Mouse (Mus musculus) thymus, postnatal 36 days (tissue): ENCODE measurements at regions not wholly inside any gene's neighbourhood (a gene's known extent, or its start where the extent isn't known, plus 50 kb on each side); places are given as distances from the start of the nearest gene placed in this dataset.

Experiments used
- DNase-seq, 2 experiments: peaks; one replicate each; pipeline ENCODE4 v3.0.0; 2022; ENCODE audit warnings: mixed read lengths in 2 of 2

DNA sequence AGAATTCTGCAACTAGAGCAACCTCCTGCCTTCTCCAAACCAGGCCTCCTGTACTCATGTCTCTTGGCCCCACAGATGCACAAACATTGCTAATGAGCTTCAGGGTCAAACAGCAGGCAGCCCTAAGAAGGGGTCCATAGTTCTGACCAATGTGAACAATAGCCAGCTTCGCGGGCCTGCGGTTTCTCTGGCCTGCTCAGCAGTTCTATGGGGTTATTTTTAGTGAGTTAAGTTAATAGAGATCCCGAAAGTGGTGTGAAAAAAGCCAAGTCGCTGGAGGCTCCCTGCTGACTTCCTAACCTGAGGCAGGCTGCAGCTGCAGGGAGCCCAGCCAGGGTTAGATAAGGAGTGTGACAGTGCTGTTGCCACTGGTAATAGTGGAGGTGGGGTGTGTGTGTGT, 106.6 kb downstream of the Pdcd6ip start:
- no peak for DNase-seq

DNA sequence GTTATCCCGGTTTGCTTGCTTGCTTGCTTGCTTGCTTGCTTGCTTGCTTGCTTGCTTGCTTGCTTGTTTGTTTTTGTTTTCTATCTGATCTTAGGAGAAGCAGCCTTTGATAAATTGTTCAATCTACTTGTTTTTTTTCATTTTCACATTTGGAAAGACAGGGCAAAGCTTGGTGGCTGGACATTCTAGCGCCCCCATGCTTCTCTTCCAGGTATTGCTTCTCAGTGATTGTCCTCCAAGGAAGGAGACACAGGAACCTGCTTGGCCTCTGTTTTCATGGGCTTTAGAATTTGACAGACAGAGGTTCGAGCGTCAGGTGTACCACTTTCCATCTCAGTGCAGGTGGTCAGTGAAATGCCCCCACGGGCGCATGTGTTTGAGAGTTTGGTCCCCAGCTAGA, 120.8 kb downstream of the Pdcd6ip start:
- DNase-seq, result no peak

DNA sequence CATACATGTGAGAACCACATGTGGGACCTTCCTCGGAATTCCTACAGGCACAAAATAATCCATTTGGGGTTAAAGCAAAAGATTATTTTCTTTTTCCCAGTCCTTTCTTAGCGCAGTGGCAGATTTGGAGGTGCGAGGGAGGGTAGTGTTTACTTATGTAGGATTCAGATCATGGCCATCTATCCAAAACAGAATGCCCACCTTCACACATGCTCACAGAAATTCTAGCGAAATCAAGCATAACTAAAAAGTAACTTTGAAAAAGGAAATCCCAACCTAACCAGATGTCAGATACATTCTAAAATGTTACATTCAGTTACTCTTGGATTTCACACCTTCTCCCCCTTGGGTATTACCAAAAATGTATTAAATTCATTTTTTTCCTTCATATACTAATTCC, 121.6 kb downstream of the Pdcd6ip start:
- DNase-seq, result no peak

DNA sequence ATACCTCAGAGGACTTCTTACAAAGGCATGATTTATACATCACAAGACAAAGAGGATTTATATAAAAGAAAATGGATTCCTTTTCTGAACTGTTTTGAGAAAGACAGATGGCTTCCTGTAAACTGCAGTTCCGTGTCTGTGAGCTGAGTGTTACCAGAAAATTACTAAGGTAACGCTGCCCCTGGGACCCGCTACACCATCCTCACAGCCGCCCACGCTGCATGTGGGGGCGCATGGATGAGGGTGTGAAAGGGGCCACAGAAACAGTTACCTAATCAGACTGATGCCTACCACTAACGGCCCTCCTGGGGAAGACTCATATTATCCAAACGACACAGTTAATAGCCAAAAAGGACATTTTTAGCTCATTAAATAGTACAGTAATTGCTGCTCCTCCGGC, 129.8 kb downstream of the Pdcd6ip start:
- DNase-seq, result no peak

DNA sequence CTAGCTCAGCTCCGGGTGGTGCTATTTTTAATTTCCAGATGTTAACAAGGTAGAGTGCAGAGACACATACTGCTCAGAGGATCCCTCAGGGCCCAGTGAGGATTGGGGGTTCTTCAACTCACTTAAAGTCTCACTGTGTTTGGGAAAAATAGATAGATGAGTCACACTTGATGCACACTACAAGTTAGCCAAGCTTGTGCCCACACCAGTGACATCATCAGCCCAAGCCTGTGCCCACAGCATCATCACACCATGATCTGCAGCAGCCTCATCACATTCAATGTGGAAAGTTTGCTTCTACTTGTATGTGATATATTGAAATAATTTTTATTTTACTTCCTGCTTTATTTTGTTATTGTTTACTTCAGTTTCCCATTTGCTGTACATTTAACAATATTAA, 139.2 kb downstream of the Pdcd6ip start:
- no peak for DNase-seq

GRCm38 (mm10) chr9:113567705-113568104, 140.4 kb downstream of the Pdcd6ip start:
- no peak for DNase-seq

GRCm38 (mm10) chr9:113566620-113567019, 141.4 kb downstream of the Pdcd6ip start:
- DNase-seq, result no peak

GRCm38 (mm10) chr9:113553911-113554310, 154.1 kb downstream of the Pdcd6ip start:
- DNase-seq, result no peak

DNA sequence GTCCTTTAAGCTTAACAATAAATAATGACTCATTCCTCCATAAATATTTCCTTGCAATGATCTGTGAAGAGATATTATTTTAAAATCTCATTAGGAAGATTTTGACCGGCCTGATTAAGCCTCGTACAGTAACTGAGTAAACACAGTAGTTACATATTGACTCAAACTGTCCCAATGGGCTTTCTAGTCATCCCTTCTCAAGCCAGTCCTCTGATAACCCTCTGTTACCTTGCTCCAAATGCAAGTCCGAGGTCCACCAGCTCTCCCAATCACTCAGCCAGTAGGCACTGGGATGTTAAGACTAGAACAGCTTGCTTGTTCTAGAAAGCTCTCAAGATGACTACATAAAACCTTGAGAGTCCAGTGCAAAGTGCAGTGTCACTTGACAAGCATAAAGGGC, 160.6 kb downstream of the Pdcd6ip start:
- no peak for DNase-seq

- DNase-seq, result no peak
Observed at GRCm38 (mm10) chr9:113528586-113528985, 179.5 kb downstream of the Pdcd6ip start.

GRCm38 (mm10) chr9:113524307-113524706, 183.8 kb downstream of the Pdcd6ip start:
- no peak for DNase-seq

DNA sequence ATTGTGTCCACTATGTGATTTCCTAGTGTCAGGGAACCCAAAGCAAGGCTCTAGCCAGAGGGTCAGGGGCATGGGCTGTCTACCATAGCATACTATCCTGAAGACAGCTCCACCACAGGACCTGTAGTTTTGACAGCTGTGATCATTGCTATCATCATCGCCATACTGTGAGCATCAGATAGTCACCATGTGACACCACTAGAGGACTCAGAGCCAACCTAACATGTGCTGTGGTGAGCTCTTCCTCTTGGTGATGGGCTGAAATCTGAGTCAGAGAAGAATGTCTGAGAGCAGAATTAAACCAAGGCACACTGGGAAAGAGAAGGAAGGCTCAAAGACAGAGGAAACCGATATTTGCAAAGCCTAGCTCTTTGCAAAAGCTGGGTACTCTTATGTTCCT, 184.9 kb downstream of the Pdcd6ip start:
- no peak for DNase-seq

GRCm38 (mm10) chr9:113519727-113520126, 188.3 kb downstream of the Pdcd6ip start:
- DNase-seq, result no peak

DNA sequence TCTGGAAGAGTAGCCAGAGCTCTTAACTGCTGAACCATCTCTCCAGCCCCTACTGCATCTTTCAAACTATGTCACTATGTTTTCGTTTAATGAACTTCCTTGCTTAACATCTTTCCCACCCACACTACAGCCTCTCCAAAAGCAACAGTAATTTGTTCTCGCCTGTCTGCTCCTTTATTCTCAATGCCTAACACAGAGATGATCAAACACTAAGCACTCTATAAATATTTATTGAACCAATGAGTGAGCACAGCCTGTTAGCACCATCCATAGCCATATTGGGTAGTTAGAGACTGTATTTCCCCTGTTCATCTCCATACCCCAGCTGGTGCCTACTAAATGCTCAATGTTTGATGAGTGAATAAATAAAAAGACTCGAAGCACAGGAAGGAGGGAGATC, 189.6 kb downstream of the Pdcd6ip start:
- DNase-seq, result no peak

- DNase-seq, result no peak
Observed at GRCm38 (mm10) chr9:113517756-113518155, 190.3 kb downstream of the Pdcd6ip start.

GRCm38 (mm10) chr9:113515703-113516020, 192.4 kb downstream of the Pdcd6ip start:
- no peak for DNase-seq

GRCm38 (mm10) chr9:113514846-113515702, 193.0 kb downstream of the Pdcd6ip start:
- no peak for DNase-seq

DNA sequence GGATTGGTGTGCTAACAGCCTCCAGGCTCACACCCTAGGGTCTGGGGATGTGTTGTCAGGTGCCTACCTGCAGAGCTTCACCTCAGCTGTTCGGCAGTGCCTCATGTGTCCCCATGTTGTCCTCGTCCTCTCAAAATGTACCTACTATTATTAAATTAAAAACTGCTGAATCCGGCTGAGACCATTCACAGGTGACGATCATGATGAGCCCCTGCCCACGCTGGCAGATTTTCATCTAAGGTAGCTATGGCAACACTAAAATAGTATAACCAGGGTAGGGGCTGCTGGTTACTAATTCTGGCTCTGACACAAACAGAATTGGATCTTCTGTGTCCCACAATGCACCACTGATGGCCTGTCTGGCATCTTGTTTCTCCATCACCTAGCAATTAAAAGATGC, 196.8 kb downstream of the Pdcd6ip start:
- DNase-seq, result no peak

DNA sequence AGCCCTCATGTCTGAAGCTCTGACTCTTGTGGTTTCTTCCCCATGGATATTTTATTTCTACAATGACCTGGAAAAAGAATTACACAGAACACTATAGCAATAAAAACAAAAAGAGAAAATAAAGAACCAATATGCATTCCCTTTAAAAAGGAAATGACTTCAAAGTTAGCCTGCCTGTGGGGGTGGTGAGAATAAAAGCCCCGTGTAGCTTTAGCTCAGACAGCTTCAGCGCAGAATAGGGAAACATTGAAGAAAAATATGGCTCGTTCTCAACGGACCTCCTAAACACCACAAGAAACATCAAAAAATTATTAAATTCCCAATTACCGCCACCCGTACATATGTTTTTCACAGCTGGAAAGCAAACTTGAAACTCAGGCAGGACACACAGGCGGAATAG, 198.7 kb downstream of the Pdcd6ip start:
- DNase-seq, result no peak

- DNase-seq, result no peak
Observed at GRCm38 (mm10) chr9:113508821-113509220, 199.2 kb downstream of the Pdcd6ip start.

DNA sequence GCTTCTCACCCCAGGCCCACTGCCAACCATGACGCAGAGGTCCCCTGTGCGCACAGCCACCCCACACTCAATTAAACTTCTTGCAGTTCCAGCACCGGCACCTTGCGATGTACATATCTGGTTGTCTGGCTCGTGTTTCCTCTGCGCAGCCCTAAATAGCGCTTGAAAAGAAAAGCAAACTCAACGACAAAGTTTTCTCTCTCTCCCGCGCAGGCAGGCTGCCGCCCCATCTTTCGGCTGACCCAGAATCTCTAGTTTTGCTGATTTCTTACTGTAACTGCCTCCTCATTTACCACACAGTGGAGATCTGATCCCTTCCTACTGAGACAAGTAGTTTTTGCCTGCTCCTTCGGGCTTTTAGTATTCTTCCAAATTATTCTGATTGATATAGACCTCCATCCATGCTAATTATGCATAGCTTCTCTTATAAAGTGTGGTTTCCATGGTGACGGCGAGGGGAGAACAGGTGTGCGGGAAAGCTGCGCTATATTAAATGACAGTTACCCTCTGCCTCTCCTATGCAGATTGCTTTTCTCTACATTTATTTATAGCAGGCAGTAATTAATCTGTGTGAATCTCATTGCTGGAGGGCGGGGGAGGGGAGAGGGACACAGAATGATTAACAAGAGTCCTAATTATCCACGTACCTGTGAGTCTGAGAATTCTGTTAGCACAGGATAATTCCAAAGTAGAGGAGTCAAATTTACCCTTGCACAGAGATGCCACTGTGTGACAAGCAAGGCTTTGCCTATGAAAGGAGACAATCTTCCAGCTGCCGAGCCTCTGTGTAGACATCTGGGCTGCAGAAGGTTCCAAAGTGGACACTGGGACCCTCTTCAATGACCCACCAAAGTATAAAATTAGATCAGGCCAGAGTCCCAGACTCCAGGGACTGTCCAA, 200.2 kb downstream of the Pdcd6ip start:
- DNase-seq, result no peak

- DNase-seq, result no peak
Observed at GRCm38 (mm10) chr9:113499246-113499645, 208.8 kb downstream of the Pdcd6ip start.

GRCm38 (mm10) chr9:113496176-113496732, 211.8 kb downstream of the Pdcd6ip start:
- DNase-seq, result no peak

- no peak for DNase-seq
Observed at GRCm38 (mm10) chr9:113488651-113489050, 219.4 kb downstream of the Pdcd6ip start.
